Mouse (Mus musculus): ENCODE measurements at regions not wholly inside any gene's neighbourhood (a gene's known extent, or its start where the extent isn't known, plus 50 kb on each side); places are given as distances from the start of the nearest gene placed in this dataset.

- no peak for DNase-seq (ENCODE audit: low spot score in 2 of 2)
These were observed 92.3 kb upstream of the Lgalsl start for GRCm38 (mm10) chr11:20923115-20923514.

- no peak for DNase-seq (ENCODE audit: low spot score in 2 of 2)
These were observed 98.6 kb upstream of the Lgalsl start for GRCm38 (mm10) chr11:20929426-20929825.

GRCm38 (mm10) chr11:20930045-20930444, 99.2 kb upstream of the Lgalsl start:
- DNase-seq (ENCODE audit: low spot score in 2 of 2): no peak

GRCm38 (mm10) chr11:20930573-20930972, 99.7 kb upstream of the Lgalsl start:
- DNase-seq (ENCODE audit: low spot score in 2 of 2): no peak

- no peak for DNase-seq (ENCODE audit: low spot score in 2 of 2)
These were observed 103.6 kb upstream of the Lgalsl start for GRCm38 (mm10) chr11:20934191-20935062.

GRCm38 (mm10) chr11:20935063-20935370, 104.2 kb upstream of the Lgalsl start:
- DNase-seq (ENCODE audit: low spot score in 2 of 2): no peak

- no peak for DNase-seq (ENCODE audit: low spot score in 2 of 2)
These were observed 105.1 kb upstream of the Lgalsl start for GRCm38 (mm10) chr11:20935910-20936309.

- no peak for DNase-seq (ENCODE audit: low spot score in 2 of 2)
These were observed 106.1 kb upstream of the Lgalsl start for GRCm38 (mm10) chr11:20936996-20937395.

- DNase-seq (ENCODE audit: low spot score in 2 of 2): no peak
These were observed 107.1 kb upstream of the Lgalsl start for GRCm38 (mm10) chr11:20937942-20938341.

- no peak for DNase-seq (ENCODE audit: low spot score in 2 of 2)
These were observed 108.8 kb upstream of the Lgalsl start for GRCm38 (mm10) chr11:20939644-20940043.

GRCm38 (mm10) chr11:20941546-20941945, 110.7 kb upstream of the Lgalsl start:
- DNase-seq (ENCODE audit: low spot score in 2 of 2): no peak

- DNase-seq (ENCODE audit: low spot score in 2 of 2): no peak
These were observed 124.7 kb upstream of the Lgalsl start for GRCm38 (mm10) chr11:20955561-20955960.

- peak; percentile 28 to 64 for DNase-seq (ENCODE audit: low spot score in 2 of 2)
These were observed 126.9 kb upstream of the Lgalsl start for GRCm38 (mm10) chr11:20957766-20958165.

GRCm38 (mm10) chr11:20958233-20958632, 127.4 kb upstream of the Lgalsl start:
- DNase-seq (ENCODE audit: low spot score in 2 of 2): no peak

- DNase-seq (ENCODE audit: low spot score in 2 of 2): no peak
These were observed 129.2 kb upstream of the Lgalsl start for GRCm38 (mm10) chr11:20960066-20960465.

- DNase-seq (ENCODE audit: low spot score in 2 of 2): no peak
These were observed 129.9 kb upstream of the Lgalsl start for GRCm38 (mm10) chr11:20960750-20961149.

- no peak for DNase-seq (ENCODE audit: low spot score in 2 of 2)
These were observed 129.5 kb upstream of the Peli1 start for GRCm38 (mm10) chr11:20961626-20962025.

- DNase-seq (ENCODE audit: low spot score in 2 of 2): no peak
These were observed 125.4 kb upstream of the Peli1 start for GRCm38 (mm10) chr11:20965575-20966239.

- DNase-seq (ENCODE audit: low spot score in 2 of 2): no peak
These were observed 123.6 kb upstream of the Peli1 start for GRCm38 (mm10) chr11:20967321-20967984.

- DNase-seq (ENCODE audit: low spot score in 2 of 2): no peak
These were observed 122.8 kb upstream of the Peli1 start for GRCm38 (mm10) chr11:20968341-20968740.

GRCm38 (mm10) chr11:20973141-20973540, 118.0 kb upstream of the Peli1 start:
- DNase-seq (ENCODE audit: low spot score in 2 of 2): no peak

- no peak for DNase-seq (ENCODE audit: low spot score in 2 of 2)
These were observed 109.5 kb upstream of the Peli1 start for GRCm38 (mm10) chr11:20981588-20981987.

Data from gastrocnemius, adult 8-10 months (tissue).